Mouse (Mus musculus): ENCODE results near the gene Immp2l. TPM values are rescaled to one million over a fixed set of nuclear protein-coding genes. Genes with fewer than 3 reads are reported as not detected.
"Not testable (repeated sequence)": the region's sequence is repeated elsewhere in the genome, so short reads cannot be mapped to it uniquely, and the experiment has no call there.

Gene Immp2l
- total and polyA plus RNA-seq, 3 experiments = 0.50 to 31.4 (median 7.9) TPM

- Histone ChIP-seq H3K4me1 (ENCODE audit: insufficient read depth, low read depth, low read length) (no peaks in the 10 kb centered on the region), H3K9me3 (replicated peaks) (no peaks in the 10 kb centered on the region), H3K36me3 (replicated peaks) (no peaks in the 10 kb centered on the region), H3K4me3 (ENCODE audit: low read depth, low read length) (no peak overlapping the region), H3K27me3 (ENCODE audit: insufficient read depth, low read length) (no peaks in the 10 kb centered on the region)
- ATAC-seq (ENCODE audit: extremely low read depth, insufficient number of reproducible peaks, low FRiP score, poor library complexity, severe bottlenecking) (no peak), DNase-seq (ENCODE audit: low spot score) (no peak)
- TF ChIP-seq GATA2 (IDR thresholded peaks at IDR 0.05; ENCODE audit: borderline replicate concordance, low read depth, low read length) (no peak), GATA1 (IDR thresholded peaks at IDR 0.05; ENCODE audit: borderline replicate concordance, low read length) (no peak), POLR2AphosphoS5 (IDR thresholded peaks at IDR 0.05; ENCODE audit: insufficient replicate concordance, low read depth, low read length) (no peak), CTCF (IDR thresholded peaks at IDR 0.05; ENCODE audit: low read depth, low read length) (no peak), TAL1 (conservative IDR thresholded peaks at IDR 0.05; ENCODE audit: low read depth, low read length) (no peak)
Observed at GRCm38 (mm10) chr12:41831731-41832130, 807.8 kb downstream of the Immp2l start.

GRCm38 (mm10) chr12:41834646-41835045, 810.8 kb downstream of the Immp2l start:
- no peak for ATAC-seq (ENCODE audit: extremely low read depth, insufficient number of reproducible peaks, low FRiP score, poor library complexity, severe bottlenecking)
- TF ChIP-seq CTCF (IDR thresholded peaks at IDR 0.05; ENCODE audit: low read depth, low read length) = no peak
- H3K9me3 ChIP-seq (replicated peaks) = no peaks in the 10 kb centered on the region
- H3K27me3 ChIP-seq (ENCODE audit: insufficient read depth, low read length) = no peaks in the 10 kb centered on the region
- H3K4me3 ChIP-seq (ENCODE audit: low read depth, low read length) = no peak overlapping the region
- H3K36me3 ChIP-seq (replicated peaks) = no peaks in the 10 kb centered on the region
- no peaks in the 10 kb centered on the region for H3K4me1 ChIP-seq (ENCODE audit: insufficient read depth, low read depth, low read length)
- DNase-seq (ENCODE audit: low spot score) = no peak

GRCm38 (mm10) chr12:41838334-41838847, 814.5 kb downstream of the Immp2l start:
- no peak for ATAC-seq (ENCODE audit: extremely low read depth, insufficient number of reproducible peaks, low FRiP score, poor library complexity, severe bottlenecking)

GRCm38 (mm10) chr12:41839241-41839640, 815.4 kb downstream of the Immp2l start:
- ATAC-seq (ENCODE audit: extremely low read depth, insufficient number of reproducible peaks, low FRiP score, poor library complexity, severe bottlenecking) = no peak
- H3K36me3 ChIP-seq (replicated peaks) = no peaks in the 10 kb centered on the region
- H3K4me1 ChIP-seq (ENCODE audit: insufficient read depth, low read depth, low read length) = no peaks in the 10 kb centered on the region

More at GRCm38 (mm10) chr12:41838334-41838847, 814.5 kb downstream of the Immp2l start:
- DNase-seq (ENCODE audit: low spot score) = no peak
- TF ChIP-seq TAL1 (conservative IDR thresholded peaks at IDR 0.05; ENCODE audit: low read depth, low read length) (no peak), GATA1 (IDR thresholded peaks at IDR 0.05; ENCODE audit: borderline replicate concordance, low read length) (no peak), GATA2 (IDR thresholded peaks at IDR 0.05; ENCODE audit: borderline replicate concordance, low read depth, low read length) (no peak), CTCF (IDR thresholded peaks at IDR 0.05; ENCODE audit: low read depth, low read length) (no peak), POLR2AphosphoS5 (IDR thresholded peaks at IDR 0.05; ENCODE audit: insufficient replicate concordance, low read depth, low read length) (no peak)
- Histone ChIP-seq H3K9me3 (replicated peaks) (no peaks in the 10 kb centered on the region), H3K4me3 (ENCODE audit: low read depth, low read length) (no peak overlapping the region), H3K27me3 (ENCODE audit: insufficient read depth, low read length) (no peaks in the 10 kb centered on the region), H3K36me3 (replicated peaks) (no peaks in the 10 kb centered on the region), H3K4me1 (ENCODE audit: insufficient read depth, low read depth, low read length) (no peaks in the 10 kb centered on the region)

GRCm38 (mm10) chr12:41842694-41843329, 818.9 kb downstream of the Immp2l start:
- DNase-seq (ENCODE audit: low spot score) (no peak), ATAC-seq (ENCODE audit: extremely low read depth, insufficient number of reproducible peaks, low FRiP score, poor library complexity, severe bottlenecking) (no peak)
- Histone ChIP-seq H3K27me3 (ENCODE audit: insufficient read depth, low read length) (no peaks in the 10 kb centered on the region), H3K4me3 (ENCODE audit: low read depth, low read length) (no peak overlapping the region), H3K4me1 (ENCODE audit: insufficient read depth, low read depth, low read length) (no peaks in the 10 kb centered on the region), H3K9me3 (replicated peaks) (no peaks in the 10 kb centered on the region), H3K36me3 (replicated peaks) (no peaks in the 10 kb centered on the region)
- TF ChIP-seq POLR2AphosphoS5 (IDR thresholded peaks at IDR 0.05; ENCODE audit: insufficient replicate concordance, low read depth, low read length) (no peak), TAL1 (conservative IDR thresholded peaks at IDR 0.05; ENCODE audit: low read depth, low read length) (no peak), CTCF (IDR thresholded peaks at IDR 0.05; ENCODE audit: low read depth, low read length) (no peak), GATA2 (IDR thresholded peaks at IDR 0.05; ENCODE audit: borderline replicate concordance, low read depth, low read length) (no peak), GATA1 (IDR thresholded peaks at IDR 0.05; ENCODE audit: borderline replicate concordance, low read length) (no peak)

More at GRCm38 (mm10) chr12:41839241-41839640, 815.4 kb downstream of the Immp2l start:
- Histone ChIP-seq H3K4me3 (ENCODE audit: low read depth, low read length) (no peak overlapping the region), H3K9me3 (replicated peaks) (no peaks in the 10 kb centered on the region), H3K27me3 (ENCODE audit: insufficient read depth, low read length) (no peaks in the 10 kb centered on the region)
- DNase-seq (ENCODE audit: low spot score) = no peak
- TF ChIP-seq GATA1 (IDR thresholded peaks at IDR 0.05; ENCODE audit: borderline replicate concordance, low read length) (no peak), POLR2AphosphoS5 (IDR thresholded peaks at IDR 0.05; ENCODE audit: insufficient replicate concordance, low read depth, low read length) (no peak), GATA2 (IDR thresholded peaks at IDR 0.05; ENCODE audit: borderline replicate concordance, low read depth, low read length) (no peak), TAL1 (conservative IDR thresholded peaks at IDR 0.05; ENCODE audit: low read depth, low read length) (no peak), CTCF (IDR thresholded peaks at IDR 0.05; ENCODE audit: low read depth, low read length) (no peak)

GRCm38 (mm10) chr12:41851896-41852470, 828.1 kb downstream of the Immp2l start:
- TF ChIP-seq GATA2 (IDR thresholded peaks at IDR 0.05; ENCODE audit: borderline replicate concordance, low read depth, low read length) (no peak), POLR2AphosphoS5 (IDR thresholded peaks at IDR 0.05; ENCODE audit: insufficient replicate concordance, low read depth, low read length) (no peak), CTCF (IDR thresholded peaks at IDR 0.05; ENCODE audit: low read depth, low read length) (no peak), GATA1 (IDR thresholded peaks at IDR 0.05; ENCODE audit: borderline replicate concordance, low read length) (no peak), TAL1 (conservative IDR thresholded peaks at IDR 0.05; ENCODE audit: low read depth, low read length) (no peak)
- DNase-seq (ENCODE audit: low spot score) (no peak), ATAC-seq (ENCODE audit: extremely low read depth, insufficient number of reproducible peaks, low FRiP score, poor library complexity, severe bottlenecking) (peak; percentile 54; the same call in 1 of the 2 replicates)

GRCm38 (mm10) chr12:41859652-41860051, 835.8 kb downstream of the Immp2l start:
- not testable (repeated sequence) for H3K9me3 ChIP-seq (replicated peaks); H3K27me3 ChIP-seq (ENCODE audit: insufficient read depth, low read length); H3K4me1 ChIP-seq (ENCODE audit: insufficient read depth, low read depth, low read length); DNase-seq (ENCODE audit: low spot score); H3K4me3 ChIP-seq (ENCODE audit: low read depth, low read length); H3K36me3 ChIP-seq (replicated peaks); ATAC-seq (ENCODE audit: extremely low read depth, insufficient number of reproducible peaks, low FRiP score, poor library complexity, severe bottlenecking)

More at GRCm38 (mm10) chr12:41851896-41852470, 828.1 kb downstream of the Immp2l start:
- Histone ChIP-seq H3K4me3 (ENCODE audit: low read depth, low read length) (no peak overlapping the region), H3K4me1 (ENCODE audit: insufficient read depth, low read depth, low read length) (0 out of 2 replicates have a peak, but pooled peaks cover 2% of the 10 kb centered on the region), H3K36me3 (replicated peaks) (no peaks in the 10 kb centered on the region), H3K27me3 (ENCODE audit: insufficient read depth, low read length) (no peaks in the 10 kb centered on the region), H3K9me3 (replicated peaks) (no peaks in the 10 kb centered on the region)
